Mouse (Mus musculus) lung, postnatal 4 days (tissue): ENCODE measurements around the gene Pomt2.

Source experiments
- DNase-seq, 2 experiments: peaks; one replicate each; pipeline ENCODE4 v3.0.0; 2021

Pomt2 gene

DNA sequence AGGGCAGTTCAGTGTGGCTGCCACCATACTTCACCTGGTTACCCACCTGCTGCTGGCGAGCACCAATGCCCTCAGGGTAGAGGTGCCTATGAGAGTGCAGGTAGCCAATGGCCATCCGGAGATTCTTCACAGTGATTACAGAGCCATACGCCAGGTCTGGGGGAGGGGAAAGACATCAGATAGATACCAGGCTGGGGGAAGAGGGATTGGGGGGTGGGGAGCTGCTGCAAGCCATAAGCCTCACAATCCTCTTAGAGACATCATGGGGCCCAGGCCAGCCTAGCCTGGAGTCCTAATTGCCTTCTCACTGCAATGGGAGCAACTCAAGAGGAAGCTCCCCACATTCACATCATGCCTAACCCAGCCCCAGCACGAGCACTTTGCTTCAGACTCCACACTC is 20.5 kb downstream of the Pomt2 start:
- no peak for DNase-seq

DNA sequence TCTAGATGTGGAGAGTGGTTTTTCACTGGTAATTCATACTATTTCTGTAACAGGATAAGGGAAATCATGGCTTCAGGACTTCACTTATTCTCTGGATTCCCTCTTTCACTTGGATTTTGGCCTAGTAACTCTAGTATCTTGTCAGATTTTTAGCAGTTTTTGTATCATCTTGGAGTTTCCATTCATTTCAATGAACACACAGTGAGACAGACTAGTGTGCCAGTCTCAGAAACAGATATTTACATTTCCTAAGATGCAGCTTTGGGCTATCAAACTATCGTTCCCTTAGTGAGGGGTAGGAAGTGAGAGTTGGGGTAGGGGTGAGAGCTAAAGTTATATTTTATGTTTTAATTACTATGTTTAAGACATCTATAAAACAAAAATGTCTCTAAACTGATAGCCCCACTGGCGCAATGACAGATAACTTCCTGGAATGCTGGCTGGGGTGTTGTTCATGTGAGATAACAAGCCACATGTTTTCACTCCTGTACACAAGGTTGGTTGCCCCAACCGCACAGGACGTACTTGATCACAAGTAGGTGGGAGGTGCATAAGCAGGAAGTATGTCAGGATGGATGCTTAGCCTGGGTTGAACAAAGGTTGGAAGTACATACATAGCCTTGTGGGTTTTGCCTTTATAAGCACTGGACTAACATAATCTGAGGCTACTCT is 25.7 kb downstream of the Pomt2 start:
- no peak for DNase-seq

DNA sequence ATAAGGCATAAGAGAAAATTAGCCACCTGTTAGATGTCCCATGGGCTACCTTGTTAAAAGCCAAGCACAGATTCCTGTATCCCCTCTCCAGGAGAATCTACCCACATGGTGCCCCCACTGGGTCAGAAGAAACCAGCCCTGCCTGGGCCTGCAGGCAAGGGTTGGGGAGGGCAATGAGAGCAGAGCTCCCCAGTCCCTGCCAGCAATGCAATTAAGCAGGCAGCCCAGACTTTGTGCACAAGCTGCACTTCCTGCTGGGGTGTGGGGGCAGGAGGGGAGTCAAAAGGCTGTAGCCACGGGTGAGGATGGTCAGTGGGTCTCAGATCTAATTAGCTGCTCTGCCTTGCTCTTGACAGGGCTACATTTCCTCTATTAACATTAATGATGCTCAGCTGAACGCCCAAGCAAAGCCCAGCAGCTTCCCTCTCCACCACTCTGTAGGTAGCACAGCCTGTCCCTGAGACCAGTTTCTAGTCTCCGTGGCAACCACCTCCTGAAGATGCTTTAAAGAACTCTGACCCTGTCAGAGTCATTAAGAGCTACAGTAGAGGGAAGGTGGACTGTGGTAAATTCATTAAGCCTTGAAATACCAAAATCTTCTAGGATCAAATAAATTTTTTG is 40.3 kb downstream of the Pomt2 start:
- no peak for DNase-seq

DNA sequence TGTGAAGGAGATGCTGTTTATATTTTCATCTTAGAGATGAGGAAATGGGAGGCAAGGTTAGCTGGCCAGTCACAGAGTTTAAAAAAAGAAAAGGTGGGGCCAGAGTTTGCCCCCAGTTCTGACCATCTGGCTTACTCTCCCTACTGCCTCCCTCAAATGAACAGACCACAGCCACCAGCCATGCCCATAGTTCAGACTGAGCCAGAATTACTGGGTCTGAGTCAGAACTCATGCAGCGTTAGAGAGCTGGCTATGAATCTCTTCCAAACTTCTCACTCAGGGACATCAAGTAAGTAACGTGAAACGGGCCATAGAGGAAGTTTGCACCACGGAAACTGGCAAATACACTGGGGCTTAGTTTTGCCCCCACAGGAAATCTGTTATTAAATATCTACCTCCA is 43.0 kb downstream of the Pomt2 start:
- no peak for DNase-seq

DNA sequence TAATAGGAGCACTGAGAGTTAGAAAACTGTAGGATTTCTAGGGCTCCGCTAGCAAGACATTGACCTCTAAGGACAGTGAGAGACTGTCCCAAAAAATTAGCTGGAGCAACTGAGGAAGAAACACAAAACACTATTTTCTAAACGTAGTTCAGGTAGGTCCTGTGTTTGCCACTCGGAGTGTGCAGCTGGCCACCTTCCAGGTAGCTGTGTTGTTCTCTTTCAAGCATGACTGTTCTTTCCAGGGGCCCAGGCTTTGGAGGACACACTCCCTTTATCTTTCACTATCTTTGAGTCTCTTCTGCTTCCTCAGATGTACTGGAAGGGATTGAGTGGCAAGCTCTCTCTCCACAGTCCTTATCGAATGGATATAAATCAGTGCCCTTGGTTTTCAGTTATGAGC is 44.3 kb downstream of the Pomt2 start:
- DNase-seq: no peak

DNA sequence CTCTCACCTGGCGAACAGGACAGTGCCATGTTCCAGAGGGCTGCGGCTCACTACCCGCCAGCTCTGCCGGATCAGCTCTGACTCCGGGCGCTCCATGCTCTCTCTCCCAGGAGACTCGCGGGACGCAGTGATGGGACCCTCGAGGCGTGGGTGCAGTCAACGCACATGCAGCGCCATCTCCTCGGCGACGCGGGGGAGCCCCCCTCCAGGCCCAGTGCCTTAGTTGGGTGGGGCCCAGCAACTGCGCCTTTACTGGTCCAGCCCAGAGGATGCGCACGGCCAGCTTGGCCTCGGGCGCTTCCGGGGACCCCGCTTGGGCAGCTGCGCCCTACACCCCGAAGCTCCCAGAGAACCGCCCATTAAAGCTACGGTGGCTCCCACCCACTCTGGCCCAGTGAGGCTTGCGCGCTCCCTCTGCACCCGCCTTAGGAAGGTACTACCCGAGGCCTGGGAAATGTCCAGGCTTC is 45.6 kb downstream of the Pomt2 start, which contains the start of gene Ngb:
Gene Ngb (minus strand): TSS at position 375 of the 467 bp plus-strand sequence.
- DNase-seq: peak in 1 of 2 experiments; percentile 9

DNA sequence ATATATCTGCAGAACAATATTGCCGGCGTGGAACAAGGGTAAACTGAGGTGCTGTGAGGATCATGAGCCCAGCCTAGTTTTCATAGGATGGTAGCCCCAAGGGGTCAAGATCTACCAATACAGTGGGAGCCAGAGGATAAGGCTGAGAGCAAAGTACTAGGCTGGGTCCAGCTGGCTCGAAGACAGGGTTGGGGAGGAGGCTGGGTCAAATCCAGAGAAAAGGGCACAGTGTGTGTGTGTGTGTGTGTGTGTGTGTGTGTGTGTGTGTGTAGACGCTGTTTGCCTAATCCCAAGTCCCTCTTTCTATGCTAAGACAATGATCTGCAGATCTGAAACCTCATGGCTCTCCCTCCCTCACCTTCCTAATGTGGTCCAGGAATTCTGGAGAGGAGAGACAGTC is 47.4 kb downstream of the Pomt2 start:
- DNase-seq: peak; percentile 10 to 44

DNA sequence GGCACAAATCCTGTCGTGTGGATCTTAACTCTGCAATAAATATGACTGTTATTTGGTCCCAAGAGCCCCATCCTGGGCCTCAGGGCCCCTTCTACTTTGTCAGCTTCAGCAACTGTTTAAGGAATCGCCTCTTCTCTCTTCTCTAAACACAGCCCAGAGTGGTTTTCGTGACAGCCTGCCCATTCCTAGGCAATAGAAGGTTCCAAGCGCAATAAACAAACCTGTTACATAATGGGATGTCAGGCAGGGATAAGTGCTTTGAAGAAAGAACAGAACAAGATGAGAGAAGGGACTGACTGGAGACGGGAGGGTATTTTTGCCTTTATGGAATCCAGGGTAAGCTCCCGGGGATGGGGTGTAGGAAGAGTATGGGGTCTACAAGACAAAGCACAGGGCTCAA is 54.1 kb downstream of the Pomt2 start:
- no peak for DNase-seq

DNA sequence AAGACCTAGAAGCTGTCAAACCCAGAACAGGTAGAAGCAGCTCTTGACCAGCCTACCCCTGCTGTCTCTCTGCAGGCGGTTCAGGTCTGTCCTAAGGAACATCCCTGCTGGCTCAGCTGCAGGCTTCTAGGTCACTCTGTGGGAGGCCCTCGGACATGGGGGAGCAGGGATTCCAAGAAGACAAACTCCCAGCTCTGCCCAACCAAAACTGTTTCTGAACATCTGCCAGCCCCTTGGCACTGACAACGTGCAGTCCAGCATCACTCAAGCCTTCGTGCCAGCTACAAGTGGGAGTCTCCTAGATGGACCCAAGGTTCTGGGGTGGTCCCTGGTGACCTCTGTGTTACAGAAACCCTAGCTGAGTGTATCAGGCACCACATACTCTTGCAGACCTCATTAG is 54.5 kb downstream of the Pomt2 start:
- no peak for DNase-seq

DNA sequence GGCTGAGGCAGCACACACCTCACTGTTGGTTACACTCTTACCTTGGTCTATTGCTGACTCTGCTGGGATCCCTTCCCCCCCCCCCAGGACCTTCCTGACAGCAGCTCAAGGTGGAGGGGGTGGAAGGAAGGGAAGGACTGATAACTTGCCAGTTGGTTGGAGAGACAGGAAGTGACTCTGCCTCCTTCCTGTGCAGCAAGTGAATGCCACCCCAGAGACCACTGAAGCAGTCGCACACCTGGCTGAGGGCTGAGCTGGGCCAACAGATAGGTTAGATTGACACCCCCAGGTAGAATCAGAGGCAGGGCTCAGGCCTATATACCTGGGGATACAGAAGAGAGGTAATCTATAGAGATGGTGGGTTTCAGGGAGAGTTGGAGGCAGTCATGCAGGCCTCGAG is 55.9 kb downstream of the Pomt2 start:
- DNase-seq: no peak

DNA sequence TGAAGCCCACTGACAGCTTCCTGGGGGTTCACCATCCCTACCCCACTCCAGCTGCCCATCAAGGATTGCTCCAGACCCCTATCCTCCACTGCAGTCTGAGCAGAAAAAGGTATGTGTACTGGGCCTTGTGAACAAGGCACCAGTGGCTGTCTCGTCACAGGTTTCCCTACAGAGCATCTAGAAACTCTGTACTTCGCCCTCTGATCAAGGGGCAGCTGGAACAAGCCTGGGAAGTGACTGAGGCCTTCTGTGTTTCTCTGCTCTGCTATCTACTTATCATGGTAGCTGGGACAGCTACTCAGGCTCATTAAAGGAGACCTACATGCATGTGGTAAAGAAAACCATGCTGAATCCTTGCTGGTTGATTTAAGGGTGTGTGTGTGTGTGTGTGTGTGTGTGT is 58.1 kb downstream of the Pomt2 start:
- DNase-seq: no peak

DNA sequence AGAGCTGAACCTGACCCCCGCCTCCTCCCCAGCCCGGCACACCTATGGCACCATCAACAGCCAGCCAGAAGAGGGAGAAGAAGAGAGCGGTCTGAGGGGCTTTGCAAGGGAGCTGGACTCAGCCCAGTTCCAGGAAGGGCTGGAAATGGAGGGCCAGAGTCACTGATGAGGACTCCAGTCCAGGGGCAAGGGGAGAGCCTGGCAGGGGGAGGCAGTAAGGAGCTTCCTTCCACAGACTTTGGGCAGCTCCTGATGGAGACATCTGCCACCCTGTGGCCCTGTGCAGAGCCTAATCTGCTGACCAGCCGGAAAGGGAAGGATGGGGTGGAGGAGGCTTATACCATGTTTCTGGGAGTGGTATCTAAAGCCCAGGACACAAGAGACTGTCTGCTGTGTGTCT is 58.5 kb downstream of the Pomt2 start:
- DNase-seq: no peak

DNA sequence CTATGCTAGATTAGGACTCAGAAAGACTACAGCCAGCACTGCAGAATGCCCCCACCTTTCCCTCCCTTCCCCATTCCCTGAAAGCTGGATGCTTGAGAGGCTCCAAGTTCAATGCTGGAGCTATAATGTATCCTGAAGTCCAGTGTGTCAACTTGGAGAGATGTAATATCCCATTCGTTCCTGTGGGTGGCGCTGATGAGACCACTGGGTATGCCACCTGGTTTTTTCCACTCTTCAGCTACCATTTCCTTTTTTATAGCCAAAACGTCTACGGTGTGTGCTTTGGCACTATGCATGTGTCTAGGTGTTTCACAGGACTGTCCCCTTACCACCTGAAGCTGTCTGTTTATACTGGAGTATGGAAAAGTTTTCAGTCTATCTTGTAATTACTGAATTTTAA is 59.4 kb downstream of the Pomt2 start:
- DNase-seq: no peak

DNA sequence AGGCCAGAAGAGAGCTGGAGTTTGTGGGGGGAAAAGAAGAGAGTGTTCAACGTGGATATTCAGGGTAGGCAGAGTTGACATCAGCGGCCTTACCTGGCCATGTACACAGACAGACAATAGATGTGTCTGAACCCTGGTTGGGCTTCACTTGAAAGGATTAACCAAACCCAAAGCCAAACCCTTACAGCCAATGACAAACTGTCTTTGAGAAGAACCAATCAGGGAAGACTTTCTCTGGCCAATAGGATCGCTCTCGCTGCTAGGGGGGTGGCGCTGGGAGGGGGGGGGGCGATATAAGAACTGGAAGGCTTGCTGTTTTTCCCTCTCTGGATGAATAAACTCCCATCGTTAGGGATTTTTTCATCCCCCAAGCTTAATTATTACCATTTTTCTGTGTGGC is 60.5 kb downstream of the Pomt2 start:
- DNase-seq: no peak

DNA sequence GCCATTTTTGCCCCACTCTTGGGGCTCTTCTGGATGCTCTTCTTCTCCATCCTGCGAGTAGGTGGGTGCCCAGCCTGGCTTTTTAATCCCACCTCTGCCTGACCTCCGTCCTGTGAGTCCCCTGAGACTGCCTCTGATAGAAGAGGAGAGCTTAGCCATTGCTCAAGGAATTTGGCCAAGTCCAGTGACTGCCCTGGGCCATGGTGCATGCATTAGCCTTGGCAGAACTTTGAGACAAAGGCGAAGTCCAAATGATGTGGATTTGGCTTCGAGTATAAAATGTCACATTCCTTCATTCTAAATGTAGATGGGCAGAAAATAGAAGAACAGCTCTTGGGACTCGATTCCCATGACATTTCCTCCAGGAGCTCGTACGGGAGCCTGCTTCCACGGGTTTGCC is 65.0 kb downstream of the Pomt2 start:
- DNase-seq: no peak

DNA sequence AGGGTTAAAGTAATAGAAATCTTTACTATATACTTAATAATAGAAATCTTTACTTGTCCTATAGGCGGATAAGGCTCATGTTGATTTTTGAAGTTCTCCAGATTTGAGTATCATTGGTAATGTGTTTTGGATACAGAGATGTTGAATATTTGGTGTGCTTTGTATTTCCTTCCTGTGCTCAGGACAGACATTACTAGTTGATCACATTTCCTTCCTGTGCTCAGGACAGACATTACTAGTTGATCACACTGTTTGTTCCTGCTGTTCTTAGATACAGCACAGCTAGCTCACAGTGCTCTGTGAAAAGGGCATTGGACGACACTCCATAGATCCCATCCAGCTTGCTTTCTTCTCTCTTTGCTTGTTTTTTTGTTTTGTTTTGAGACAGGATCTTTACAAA is 71.2 kb downstream of the Pomt2 start:
- no peak for DNase-seq

DNA sequence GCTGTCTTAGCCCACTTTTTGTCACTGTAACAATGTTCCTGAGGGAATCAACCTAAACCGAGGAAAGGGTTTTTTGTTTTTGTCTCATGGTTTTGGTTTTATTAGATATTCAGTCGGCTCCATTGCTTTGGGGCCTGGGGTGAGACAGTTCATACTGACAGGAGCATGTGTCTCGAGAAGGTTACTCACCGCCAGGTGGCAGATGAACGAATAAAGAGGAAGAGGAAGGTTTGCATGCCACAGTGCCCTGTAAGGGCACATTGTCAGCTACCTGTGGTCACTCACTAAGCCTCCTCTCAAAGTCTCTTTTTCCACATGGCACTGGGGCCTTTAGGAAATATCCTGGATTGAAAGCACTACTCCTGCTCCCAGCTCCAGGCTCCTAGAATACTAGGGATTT is 77.2 kb downstream of the Pomt2 start:
- DNase-seq: no peak

DNA sequence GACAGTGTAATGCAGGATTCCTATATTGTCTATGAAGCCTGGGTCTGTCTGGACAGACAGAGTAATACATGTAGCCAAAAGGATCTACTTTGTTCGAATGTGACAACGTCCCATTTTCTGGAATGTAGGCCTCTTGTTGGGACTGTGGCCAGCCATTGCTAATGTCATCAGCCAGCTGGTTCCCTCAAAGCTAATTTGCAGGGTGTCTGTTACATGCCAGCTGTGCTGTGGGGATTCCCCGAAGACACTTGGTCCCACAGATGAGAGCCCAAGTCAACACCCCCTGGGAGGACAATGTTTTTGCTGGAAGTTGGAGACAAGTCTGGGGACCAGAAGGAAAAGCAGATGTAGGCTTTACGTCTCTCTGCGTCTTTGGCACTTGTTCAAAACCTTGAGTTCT is 81.3 kb downstream of the Pomt2 start:
- DNase-seq: peak; percentile 27 to 71

DNA sequence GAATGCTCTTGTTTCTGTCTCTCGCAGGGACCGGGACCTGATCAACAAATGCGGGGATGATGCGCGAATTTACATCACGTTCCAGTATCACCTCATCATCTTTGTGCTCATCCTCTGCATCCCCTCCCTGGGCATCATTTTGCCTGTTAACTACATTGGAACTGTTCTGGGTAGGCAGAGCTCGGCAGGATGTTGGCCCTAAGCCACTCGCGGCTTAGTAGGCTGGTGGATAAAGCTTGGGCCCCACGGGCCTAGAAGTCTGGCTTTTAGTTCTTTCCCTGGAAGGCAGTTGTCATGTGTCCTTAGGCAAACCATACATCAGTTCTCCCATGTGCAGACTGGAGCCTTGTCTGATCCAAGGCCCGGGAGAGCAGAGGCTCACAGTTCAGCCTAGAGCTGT is 82.3 kb downstream of the Pomt2 start:
- no peak for DNase-seq

DNA sequence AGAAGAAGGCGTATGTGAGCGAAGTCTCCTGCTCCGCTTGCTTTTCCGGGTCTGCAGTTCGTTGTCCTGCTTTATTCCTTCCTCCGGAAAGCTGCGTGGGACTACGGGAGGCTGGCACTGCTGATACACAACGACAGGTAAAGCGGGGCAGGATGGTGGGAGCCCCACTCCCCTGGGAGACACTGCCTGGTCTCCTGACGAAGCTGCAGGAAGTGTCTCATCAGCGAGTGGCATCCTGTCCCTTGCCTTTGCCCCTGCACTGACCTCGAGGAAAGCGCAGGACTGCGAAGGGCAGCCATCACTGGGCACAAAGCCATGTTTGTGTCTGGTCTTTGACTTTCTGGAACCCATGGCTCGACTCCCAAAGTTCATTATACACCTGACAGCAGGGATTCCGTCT is 90.7 kb downstream of the Pomt2 start:
- peak; percentile 6 to 57 for DNase-seq
